Comparison of ENCODE assay signal across 1 mouse cellular context in the genomic region with DNA sequence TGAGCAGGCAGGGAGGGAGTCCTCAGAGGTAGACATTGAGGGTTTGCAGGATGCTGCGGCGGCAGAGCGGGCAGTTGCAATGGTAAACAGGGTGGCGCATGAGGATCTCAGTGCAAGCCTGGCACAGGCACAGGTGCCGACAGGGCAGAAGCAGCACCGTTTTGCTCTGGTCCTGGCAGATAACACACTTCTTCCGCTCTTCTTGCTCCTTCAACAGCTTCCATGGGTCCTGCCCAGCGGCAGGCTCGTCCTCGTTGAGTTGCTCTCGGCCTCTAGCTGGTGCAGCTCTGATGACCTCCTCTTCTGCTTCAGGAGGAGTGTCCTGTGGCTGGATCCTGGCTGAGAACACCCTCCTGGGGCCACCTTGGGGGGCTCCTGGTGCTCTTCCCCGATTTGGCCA. TPM values are rescaled to one million over a fixed set of nuclear protein-coding genes. Genes with fewer than 3 reads are reported as not detected.
"Had no signal": no experiment of that assay in that cellular context is flagged by ENCODE, and none has a peak within 500 bp of the region (broad histone marks: within the 10 kb centered on the region; RNA-seq: fewer than 3 reads in every experiment).

No protein-coding gene starts in this region.

RNA-seq across cellular contexts. Expression of a gene that starts 1.2 kb away (rescaled TPM):
- total RNA-seq: liver, adult 2 months had no signal
